Mouse (Mus musculus) heart, adult 2 months (tissue): Measurements from ENCODE around the gene Tgm7. TPM values are rescaled to one million over a fixed set of nuclear protein-coding genes. Genes with fewer than 3 reads are reported as not detected.
"Not testable (repeated sequence)": the region's sequence is repeated elsewhere in the genome, so short reads cannot be mapped to it uniquely, and the experiment has no call there.

Source experiments
- DNase-seq, 2 experiments: peaks; one replicate each; pipeline ENCODE4 v3.0.0; 2021
- H3K27ac ChIP-seq: fragments of 200-600 bp; 2 replicates; pipeline ENCODE4 v1.8.1; 2022
- H3K27me3 ChIP-seq: fragments of 200-500 bp; 2 replicates; pipeline ENCODE4 v1.6.1; 2012; ENCODE audit warnings: mild to moderate bottlenecking, low read length, inconsistent platforms, mixed read lengths; ENCODE audit not compliant: control insufficient read depth, insufficient read depth
- H3K36me3 ChIP-seq: fragments of 200-500 bp; 2 replicates; pipeline ENCODE4 v1.6.1; 2012; ENCODE audit warnings: low read length, inconsistent platforms; ENCODE audit not compliant: control insufficient read depth, insufficient read depth
- H3K4me1 ChIP-seq: fragments of 200-500 bp; 2 replicates; pipeline ENCODE4 v1.6.1; 2011; ENCODE audit warnings: low read length; ENCODE audit not compliant: control insufficient read depth, insufficient read depth
- H3K4me3 ChIP-seq: fragments of 200-600 bp; 2 replicates; pipeline ENCODE4 v1.8.1; 2022
- H3K79me2 ChIP-seq: fragments of 200-500 bp; replicated peaks from 2 replicates; pipeline ENCODE4 v1.6.1; 2012; ENCODE audit warnings: mild to moderate bottlenecking, inconsistent platforms, low read length, moderate library complexity, mixed read lengths; ENCODE audit not compliant: control insufficient read depth, insufficient read depth
- H3K9ac ChIP-seq: fragments of 200-500 bp; 2 replicates; pipeline ENCODE4 v1.6.1; 2012; ENCODE audit warnings: low read depth, mild to moderate bottlenecking, control low read depth, inconsistent platforms, low read length, mixed read lengths
- CTCF ChIP-seq: fragments of 200-600 bp; IDR thresholded peaks from 2 replicates; pipeline ENCODE4 v1.8.1; 2022; ENCODE audit warnings: antibody characterized with exemption, mild to moderate bottlenecking, moderate library complexity
- EP300 ChIP-seq: fragments of 200-500 bp; IDR thresholded peaks from 2 replicates; pipeline ENCODE4 v1.6.1; 2011; ENCODE audit warnings: low read depth, low read length, control low read depth; ENCODE audit not compliant: insufficient read depth
- POLR2A ChIP-seq: fragments of 200-500 bp; IDR thresholded peaks from 2 replicates; pipeline ENCODE4 v1.6.1; 2011; ENCODE audit warnings: mild to moderate bottlenecking, low read depth, low read length, control low read depth; ENCODE audit not compliant: insufficient read depth
- WGBS: fragments of 180-500 bp; shearing (Covaris S2); methylation state at CpG from one replicate; pipeline ENCODE4 v1.1.7; 2018; 5-methylcytosine and 5-hydroxymethylcytosine counted together
- intact Hi-C: fragments of 180-260 bp; cut with DNase I; formaldehyde crosslinking; loops from one replicate; pipeline ENCODE4 v1.15.1; 2025
- polyA plus RNA-seq: library from polyadenylated mRNA; depleted of rRNA; stranded (reverse); fragments of >200 nt; gene quantifications from 2 replicates; pipeline ENCODE4 v1.2.3, GENCODE M21; 2012
- total RNA-seq, 2 experiments: library from RNA; stranded (reverse); gene quantifications; 2 replicates each; pipeline ENCODE4 v1.2.3; 2021

Tgm7 gene
- total and polyA plus RNA-seq, 3 experiments = 0.04 TPM; not detected in 2

- 9% methylated on average over 29 of the region's 29 CpGs for WGBS
- peaks cover 9% of the 10 kb centered on the region for H3K4me1 ChIP-seq
- peak overlapping the region; percentile 82 for H3K9ac ChIP-seq
- TF ChIP-seq CTCF = no peak
- peak; percentile 64; the same call in 1 of the 2 replicates for TF ChIP-seq EP300
- peak; percentile 37; the same call in 1 of the 2 replicates for TF ChIP-seq POLR2A
- H3K27ac ChIP-seq = peak overlapping the region; percentile 99
- no peaks in the 10 kb centered on the region for H3K27me3 ChIP-seq
- no peaks in the 10 kb centered on the region for H3K79me2 ChIP-seq
- DNase-seq = peak; percentile 58 to 70
- intact Hi-C loops = loop anchor here (1.0 kb wide), 1 partner anchor 31 kb away; the partner anchor contains the start of gene Tubgcp4
- peak overlapping the region; percentile 88 for H3K4me3 ChIP-seq
- H3K36me3 ChIP-seq = peaks cover 17% of the 10 kb centered on the region
Measured at GRCm38 (mm10) chr2:121139266-121140017, 29.8 kb upstream of the Tgm7 start.

- 96% methylated on average over 4 of the region's 4 CpGs for WGBS
- intact Hi-C loops = no loop called here
- no peak overlapping the region for H3K27ac ChIP-seq
Measured at GRCm38 (mm10) chr2:121137371-121137770, 27.8 kb upstream of the Tgm7 start.

GRCm38 (mm10) chr2:121132822-121133221 lies 23.2 kb upstream of the Tgm7 start:
- Histone ChIP-seq H3K36me3 (peaks cover 3% of the 10 kb centered on the region; the same call in 1 of the 2 replicates), H3K4me3 (no peak overlapping the region), H3K27me3 (no peaks in the 10 kb centered on the region), H3K4me1 (peaks cover 2% of the 10 kb centered on the region; the same call in 1 of the 2 replicates), H3K9ac (no peak overlapping the region), H3K79me2 (no peaks in the 10 kb centered on the region), H3K27ac (no peak overlapping the region)
- TF ChIP-seq EP300 (no peak), CTCF (no peak), POLR2A (no peak)
- intact Hi-C loops = no loop called here
- DNase-seq = no peak
- WGBS = 58% methylated on average over 1 of the region's 1 CpGs

More at GRCm38 (mm10) chr2:121137371-121137770, 27.8 kb upstream of the Tgm7 start:
- no peak for DNase-seq
- Histone ChIP-seq H3K27me3 (no peaks in the 10 kb centered on the region), H3K36me3 (peaks cover 17% of the 10 kb centered on the region), H3K79me2 (no peaks in the 10 kb centered on the region), H3K4me1 (peaks cover 9% of the 10 kb centered on the region), H3K9ac (no peak overlapping the region), H3K4me3 (no peak overlapping the region)
- TF ChIP-seq EP300 (no peak), CTCF (peak; percentile 30; the same call in 1 of the 2 replicates)

GRCm38 (mm10) chr2:121128865-121129620 lies 19.4 kb upstream of the Tgm7 start:
- no peaks in the 10 kb centered on the region for H3K79me2 ChIP-seq
- no peak overlapping the region for H3K27ac ChIP-seq
- 67% methylated on average over 9 of the region's 9 CpGs for WGBS
- TF ChIP-seq EP300 (no peak), CTCF (no peak), POLR2A (no peak)
- H3K36me3 ChIP-seq = no peaks in the 10 kb centered on the region
- H3K4me3 ChIP-seq = no peak overlapping the region
- intact Hi-C loops = no loop called here
- H3K27me3 ChIP-seq = no peaks in the 10 kb centered on the region
- DNase-seq = no peak
- H3K9ac ChIP-seq = no peak overlapping the region
- H3K4me1 ChIP-seq = no peaks in the 10 kb centered on the region

- no peaks in the 10 kb centered on the region for H3K4me1 ChIP-seq
- no peaks in the 10 kb centered on the region for H3K27me3 ChIP-seq
- no peak overlapping the region for H3K9ac ChIP-seq
- intact Hi-C loops = no loop called here
- no peak for TF ChIP-seq POLR2A
- TF ChIP-seq EP300 = no peak
- no peak for TF ChIP-seq CTCF
- H3K4me3 ChIP-seq = no peak overlapping the region
- 65% methylated on average over 1 of the region's 1 CpGs for WGBS
- no peaks in the 10 kb centered on the region for H3K36me3 ChIP-seq
- H3K27ac ChIP-seq = no peak overlapping the region
- H3K79me2 ChIP-seq = no peaks in the 10 kb centered on the region
- DNase-seq = no peak
Measured at GRCm38 (mm10) chr2:121127536-121127935, 17.9 kb upstream of the Tgm7 start.

- intact Hi-C loops = not testable (repeated sequence)
- WGBS = 95% methylated on average over 5 of the region's 5 CpGs
Measured at GRCm38 (mm10) chr2:121126302-121126701, 16.7 kb upstream of the Tgm7 start.

More at GRCm38 (mm10) chr2:121126302-121126701, 16.7 kb upstream of the Tgm7 start:
- H3K9ac ChIP-seq, H3K27ac ChIP-seq, H3K4me1 ChIP-seq, DNase-seq, H3K27me3 ChIP-seq, H3K4me3 ChIP-seq, H3K36me3 ChIP-seq, H3K79me2 ChIP-seq: not testable (repeated sequence)
